Mouse (Mus musculus) ES-E14 (cell line): Measurements from ENCODE around the gene Myo7a.

Experiments used
- MAFK ChIP-seq: IDR thresholded peaks from 2 replicates; pipeline ENCODE4 v1.6.1; 2014; ENCODE audit warnings: mild to moderate bottlenecking, low read depth, low read length, inconsistent platforms; ENCODE audit not compliant: insufficient read depth
- ZC3H11A ChIP-seq: IDR thresholded peaks from 2 replicates; pipeline ENCODE4 v1.6.1; 2012; ENCODE audit warnings: low read depth, mild to moderate bottlenecking, inconsistent platforms, low read length, borderline replicate concordance

GRCm38 (mm10) chr7:98163700-98164099 is 44.4 kb upstream of the Myo7a start:
- TF ChIP-seq MAFK (no peak), ZC3H11A (no peak)
